Mouse (Mus musculus) cerebellum, adult 8-10 months (tissue): Measurements from ENCODE around the gene Tmem243.
"Not testable (repeated sequence)": the region's sequence is repeated elsewhere in the genome, so short reads cannot be mapped to it uniquely, and the experiment has no call there.

Experiments used
- DNase-seq: peaks from one replicate; pipeline ENCODE4 v3.0.0; 2022

Gene Tmem243

GRCm38 (mm10) chr5:9107296-9108089 is 7.0 kb downstream of the Tmem243 start:
- DNase-seq: no peak

GRCm38 (mm10) chr5:9108490-9108889 is 8.0 kb downstream of the Tmem243 start:
- DNase-seq: no peak

- DNase-seq: no peak
These were observed 9.1 kb downstream of the Tmem243 start for GRCm38 (mm10) chr5:9109582-9109981.

DNA sequence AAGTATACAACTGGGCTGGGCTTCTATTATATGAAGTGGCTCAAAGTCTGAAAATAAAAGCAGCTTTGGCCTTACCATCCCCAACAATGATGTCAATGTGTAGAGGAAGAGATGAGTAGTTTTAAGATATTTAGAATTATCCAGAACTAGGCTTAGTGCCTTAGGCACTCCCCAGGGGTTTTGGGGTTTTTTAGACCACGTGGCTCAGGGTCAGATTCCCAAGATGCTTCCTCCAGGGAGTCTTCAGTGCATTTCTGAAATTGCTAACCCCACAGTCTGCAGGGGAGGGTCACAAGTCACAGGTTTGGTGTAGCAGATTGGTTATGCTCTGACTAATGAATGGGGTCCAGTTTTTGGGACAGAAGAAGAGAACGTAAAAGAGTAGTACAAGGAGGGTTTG is 10.8 kb downstream of the Tmem243 start:
- no peak for DNase-seq

DNA sequence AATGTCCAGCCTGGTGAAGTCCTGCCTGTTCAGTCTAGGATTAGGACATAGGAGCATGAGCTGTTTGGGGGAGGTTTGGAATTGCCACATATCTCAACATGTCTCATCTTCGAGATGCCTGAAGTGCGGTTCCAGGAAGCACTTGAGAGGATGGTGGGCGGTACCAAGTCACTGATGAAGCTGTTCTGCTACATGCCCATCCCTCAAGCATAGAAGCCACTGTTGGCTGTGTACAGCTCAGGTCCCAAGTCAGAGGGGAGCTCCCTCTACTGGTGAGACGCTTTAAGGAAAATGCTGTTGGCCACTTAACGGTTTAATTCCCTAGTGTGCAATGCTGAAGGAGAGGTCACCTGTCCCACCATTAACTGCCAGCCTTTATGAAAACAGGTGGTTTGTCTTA is 11.3 kb downstream of the Tmem243 start:
- peak; percentile 42 for DNase-seq

GRCm38 (mm10) chr5:9114162-9114561 is 13.7 kb downstream of the Tmem243 start:
- peak; percentile 16 for DNase-seq

DNA sequence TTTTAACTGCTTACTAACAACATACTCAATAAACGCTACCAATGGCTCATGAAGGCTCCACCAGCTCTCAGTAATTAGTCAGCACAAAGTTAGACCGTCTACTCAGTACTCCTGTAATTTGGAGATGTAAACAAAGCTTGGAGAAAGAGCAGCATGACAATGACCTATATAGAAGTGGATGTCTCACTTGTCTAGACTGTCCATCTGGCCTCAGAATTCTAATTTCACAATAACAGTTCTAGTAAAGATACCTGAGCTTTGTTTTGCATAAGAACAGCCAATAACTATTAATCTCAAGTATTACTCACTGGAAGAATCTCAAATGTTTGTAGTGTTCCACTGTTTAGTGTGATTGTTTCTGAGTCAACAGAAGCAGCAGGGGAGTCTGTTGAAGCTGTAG is 23.7 kb downstream of the Tmem243 start:
- DNase-seq: no peak

- DNase-seq: no peak
These were observed 28.1 kb downstream of the Tmem243 start for GRCm38 (mm10) chr5:9128566-9128965.

DNA sequence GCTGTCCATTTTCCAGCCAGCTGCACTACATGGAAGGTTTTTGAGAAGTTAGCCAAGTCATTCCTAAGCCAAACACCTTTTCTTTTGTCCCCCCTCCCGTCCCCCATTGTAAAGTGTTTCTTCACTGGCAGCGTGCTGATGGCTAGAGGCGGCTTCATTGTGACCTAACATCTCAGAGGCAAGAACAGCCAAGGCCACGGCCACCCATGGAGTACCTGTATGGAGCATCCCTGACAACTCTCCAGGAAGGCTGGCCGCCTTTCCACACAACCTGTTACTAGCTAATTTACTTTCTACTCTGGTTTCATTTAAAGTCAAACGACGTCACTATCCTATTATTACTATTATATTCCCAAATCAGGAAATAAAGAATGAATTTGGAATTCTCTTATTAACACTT is 31.3 kb downstream of the Tmem243 start:
- DNase-seq: peak; percentile 35

DNA sequence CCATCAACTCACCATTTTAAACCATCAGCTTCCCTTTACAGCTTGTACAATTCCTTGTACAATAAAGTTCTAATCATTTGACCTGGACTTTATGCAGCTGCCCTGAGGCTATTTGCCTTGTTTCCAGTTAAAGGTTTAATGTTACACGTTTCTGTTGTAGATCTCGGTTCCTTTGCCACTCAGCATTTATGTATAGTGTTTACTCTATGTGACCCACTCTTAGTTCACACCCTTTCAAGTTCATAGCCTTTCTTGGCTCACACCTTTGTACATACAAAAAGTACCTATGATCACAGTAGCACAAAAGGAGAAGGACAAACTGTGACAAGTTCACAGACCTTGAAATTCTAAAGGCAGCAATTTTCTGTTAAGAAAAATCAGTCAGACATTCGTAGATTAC is 35.1 kb downstream of the Tmem243 start:
- no peak for DNase-seq

GRCm38 (mm10) chr5:9140724-9141123 is 40.3 kb downstream of the Tmem243 start:
- no peak for DNase-seq

GRCm38 (mm10) chr5:9142376-9142775 is 41.9 kb downstream of the Tmem243 start:
- DNase-seq: no peak

DNA sequence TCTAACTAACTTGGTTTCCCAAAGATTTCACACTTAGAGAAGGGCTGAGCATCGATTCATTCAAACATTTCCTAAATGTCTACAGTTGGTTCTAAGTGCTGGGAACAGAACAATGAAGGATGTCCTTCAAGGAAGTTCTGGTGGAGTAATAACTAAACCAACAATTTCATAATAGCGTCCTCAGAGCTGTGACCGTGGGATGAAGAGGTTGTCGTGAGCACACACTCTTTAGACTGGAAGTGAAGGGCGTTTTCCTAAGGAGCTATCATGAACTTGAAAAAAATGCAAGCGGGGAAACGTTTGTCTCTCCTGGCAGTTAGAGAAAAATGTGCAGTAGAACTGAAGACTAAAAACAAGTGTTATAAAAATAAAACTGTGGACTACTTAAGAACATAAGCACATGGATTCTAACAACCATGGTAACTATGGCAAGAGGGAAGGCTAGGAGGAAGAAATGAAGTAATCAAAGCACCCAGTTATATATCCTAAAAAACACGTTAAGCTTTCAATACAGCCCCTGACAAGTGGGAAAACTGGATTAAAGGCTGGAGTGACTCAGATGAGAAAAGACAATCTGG is 48.9 kb downstream of the Tmem243 start:
- DNase-seq: no peak

DNA sequence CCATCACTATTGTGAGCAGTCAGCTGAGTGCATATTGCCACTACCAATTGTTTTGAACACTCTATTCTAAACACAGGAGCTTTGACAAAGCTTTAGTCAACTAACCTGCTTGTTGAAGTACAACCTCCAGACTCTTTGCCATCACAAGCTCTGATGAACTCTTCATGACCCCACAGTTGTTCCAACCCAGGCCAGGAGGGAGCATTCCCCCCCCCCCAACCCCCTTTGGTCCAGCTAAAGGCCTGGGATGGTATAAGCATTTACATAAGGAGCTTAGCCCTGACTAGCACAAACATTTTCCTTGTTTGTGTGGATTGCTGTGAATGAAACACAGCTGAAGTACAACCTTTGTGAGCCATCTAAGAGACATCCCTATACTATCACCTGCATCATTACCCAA is 56.3 kb downstream of the Tmem243 start:
- no peak for DNase-seq

- DNase-seq: no peak
These were observed 56.9 kb downstream of the Tmem243 start for GRCm38 (mm10) chr5:9157336-9157735.

DNA sequence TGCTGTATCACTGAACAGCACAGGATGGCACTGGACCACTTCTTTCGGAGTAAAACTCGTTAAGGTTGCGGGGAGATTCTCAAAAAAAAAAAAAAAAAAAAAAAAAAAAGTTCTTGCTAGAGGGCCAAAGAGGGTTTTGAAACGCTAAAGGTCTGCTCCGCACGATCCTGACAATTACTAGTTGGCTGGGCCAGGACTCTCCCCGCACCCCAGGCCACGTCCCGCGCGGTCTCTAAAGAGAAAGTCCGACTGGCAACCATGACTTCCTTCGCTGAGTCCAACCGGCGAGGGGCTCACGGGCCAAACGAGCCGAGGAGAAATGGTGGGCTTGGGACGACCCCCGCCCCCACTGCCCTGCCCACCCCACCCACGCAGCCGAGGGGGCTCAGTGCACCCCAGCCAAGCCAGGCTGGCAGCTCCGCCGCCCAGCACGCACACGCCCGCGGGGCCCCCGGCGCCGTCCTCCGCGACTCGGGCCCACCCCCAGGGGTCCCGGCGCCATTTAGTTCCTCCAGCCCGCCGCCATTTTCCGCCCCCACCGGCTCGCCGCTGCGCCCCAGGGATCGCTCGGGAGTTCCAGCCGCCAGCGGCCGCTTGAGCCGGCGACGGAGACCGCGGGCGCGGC is 60.5 kb downstream of the Tmem243 start:
- no peak for DNase-seq

- peak; percentile 84 for DNase-seq
These were observed 61.1 kb downstream of the Tmem243 start, which contains the start of gene Dmtf1 for GRCm38 (mm10) chr5:9161456-9162041. Gene Dmtf1, minus strand, starts transcription at chr5:9161776.

DNA sequence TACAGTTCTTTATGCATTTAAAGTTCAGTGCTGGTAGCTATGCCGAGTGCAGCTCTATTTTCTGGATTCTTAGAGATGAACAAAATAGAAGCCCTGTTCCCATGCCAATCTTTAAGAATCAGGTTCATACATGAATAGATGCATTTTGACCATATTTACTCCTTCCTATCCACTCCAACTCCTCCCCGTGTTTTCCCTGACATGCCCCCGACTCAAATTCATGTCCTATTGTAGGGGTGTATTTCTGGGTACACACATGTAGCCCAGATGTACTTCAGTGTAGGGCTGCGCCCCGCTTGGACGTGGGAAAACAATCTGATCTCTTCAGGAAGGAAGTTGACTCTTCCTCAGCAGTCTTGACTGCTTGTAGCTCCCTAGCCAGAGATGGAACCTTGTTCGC is 61.6 kb downstream of the Tmem243 start:
- DNase-seq: no peak

GRCm38 (mm10) chr5:9163411-9163810 is 62.9 kb downstream of the Tmem243 start:
- DNase-seq: no peak

GRCm38 (mm10) chr5:9165151-9165550 is 64.7 kb downstream of the Tmem243 start:
- not testable (repeated sequence) for DNase-seq

DNA sequence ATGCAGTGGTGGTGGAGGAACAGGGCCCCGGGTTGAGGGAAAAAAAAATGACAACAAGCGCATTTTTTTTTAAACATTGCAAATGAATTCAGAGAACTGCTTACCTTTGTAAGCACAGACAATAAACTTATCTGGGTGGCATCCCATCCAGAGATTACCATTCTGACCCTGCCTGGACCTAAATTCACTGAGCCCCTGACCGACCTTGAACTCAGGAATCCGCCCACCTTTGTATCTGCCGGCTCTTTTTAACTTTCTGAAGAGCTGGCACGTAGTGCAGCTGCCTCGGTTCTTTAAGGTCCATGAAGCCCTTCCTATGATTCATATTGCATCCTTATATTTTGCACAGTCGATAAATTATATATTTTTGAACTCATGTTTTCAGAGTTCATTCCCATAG is 65.9 kb downstream of the Tmem243 start:
- DNase-seq: no peak

GRCm38 (mm10) chr5:9169328-9170005 is 69.0 kb downstream of the Tmem243 start:
- not testable (repeated sequence) for DNase-seq

GRCm38 (mm10) chr5:9173295-9173694 is 72.8 kb downstream of the Tmem243 start:
- no peak for DNase-seq
